Mouse (Mus musculus) embryonic facial prominence, embryonic 15.5 days (tissue): ENCODE results near the gene Calm4. TPM values are rescaled to one million over a fixed set of nuclear protein-coding genes. Genes with fewer than 3 reads are reported as not detected.
"Not testable (repeated sequence)": the region's sequence is repeated elsewhere in the genome, so short reads cannot be mapped to it uniquely, and the experiment has no call there.

ENCODE experiments used
- ATAC-seq: fragments of 200-750 bp; cut with Nextera tagmentation; 2 replicates; pipeline ENCODE4 v1.8.0; 2017; ENCODE audit warnings: low read depth, moderate TSS enrichment; ENCODE audit not compliant: insufficient number of reproducible peaks, low FRiP score, low TSS enrichment
- H3K27ac ChIP-seq: fragments of 300-500 bp; sonication (generic); replicated peaks from 2 replicates; pipeline ENCODE4 v1.5.1; 2015; ENCODE audit warnings: mild to moderate bottlenecking, inconsistent platforms
- H3K27me3 ChIP-seq: fragments of 300-500 bp; sonication (generic); 2 replicates; pipeline ENCODE4 v1.6.1; 2015; ENCODE audit warnings: inconsistent platforms
- H3K36me3 ChIP-seq: fragments of 300-500 bp; sonication (generic); 2 replicates; pipeline ENCODE4 v1.6.1; 2015; ENCODE audit warnings: mild to moderate bottlenecking, inconsistent platforms
- H3K4me1 ChIP-seq: fragments of 300-500 bp; sonication (generic); 2 replicates; pipeline ENCODE4 v1.6.1; 2015; ENCODE audit warnings: inconsistent platforms
- H3K4me2 ChIP-seq: fragments of 300-500 bp; sonication (generic); replicated peaks from 2 replicates; pipeline ENCODE4 v1.6.1; 2015; ENCODE audit warnings: mild to moderate bottlenecking, inconsistent platforms
- H3K4me3 ChIP-seq: fragments of 300-500 bp; sonication (generic); replicated peaks from 2 replicates; pipeline ENCODE4 v1.5.1; 2015; ENCODE audit warnings: mild to moderate bottlenecking, inconsistent platforms
- H3K9ac ChIP-seq: fragments of 300-500 bp; sonication (generic); 2 replicates; pipeline ENCODE4 v1.6.1; 2015; ENCODE audit warnings: inconsistent platforms
- H3K9me3 ChIP-seq: fragments of 300-500 bp; sonication (generic); replicated peaks from 2 replicates; pipeline ENCODE4 v1.6.1; 2016; ENCODE audit warnings: inconsistent platforms
- WGBS: fragments of 180-500 bp; shearing (Covaris S2); methylation state at CpG from one replicate; pipeline ENCODE4 v1.1.7; 2015; 5-methylcytosine and 5-hydroxymethylcytosine counted together
- polyA plus RNA-seq: library from polyadenylated mRNA; unstranded; fragments of >200 nt; fragmentation: Nextera tagmentation; extraction: Ambion mirVana; gene quantifications from 2 replicates; pipeline ENCODE4 v1.2.1, GENCODE M21; 2015

Calm4 gene
- 477 and 521 TPM in 2 replicates for polyA plus RNA-seq

GRCm38 (mm10) chr13:3837312-3837807 is at the start of gene Calm4:
TSS of gene Calm4 (plus strand) at chr13:3837757.
- 0 out of 2 replicates have a peak within 1 kb of the TSS, but pooled peaks have one; percentile 4 for H3K4me3 ChIP-seq
- H3K9ac ChIP-seq, H3K4me2 ChIP-seq, H3K36me3 ChIP-seq, H3K4me1 ChIP-seq, H3K9me3 ChIP-seq, H3K27me3 ChIP-seq, ATAC-seq: not testable (repeated sequence)
- H3K27ac ChIP-seq, result peak within 1 kb of the TSS; percentile 19; the same call in 1 of the 2 replicates

- H3K4me1 ChIP-seq, result peaks cover 14% of the 10 kb centered on the region; the same call in 1 of the 2 replicates
- H3K27me3 ChIP-seq, result no peaks in the 10 kb centered on the region
- H3K4me2 ChIP-seq, result no peak overlapping the region
- H3K4me3 ChIP-seq, result no peak overlapping the region
- ATAC-seq, result no peak
- H3K27ac ChIP-seq, result peak overlapping the region; percentile 48; the same call in 1 of the 2 replicates
- no peak overlapping the region for H3K9ac ChIP-seq
- 71% methylated on average over 2 of the region's 2 CpGs for WGBS
- no peaks in the 10 kb centered on the region for H3K36me3 ChIP-seq
- no peaks in the 10 kb centered on the region for H3K9me3 ChIP-seq
These were observed 49.0 kb upstream of the Calm4 start for GRCm38 (mm10) chr13:3788588-3788987.

GRCm38 (mm10) chr13:3789531-3789930 is 48.0 kb upstream of the Calm4 start:
- H3K4me3 ChIP-seq, result no peak overlapping the region
- no peak overlapping the region for H3K9ac ChIP-seq
- WGBS, result 49% methylated on average over 2 of the region's 2 CpGs
- H3K27ac ChIP-seq, result no peak overlapping the region; the same call in 1 of the 2 replicates
- peaks cover 14% of the 10 kb centered on the region; the same call in 1 of the 2 replicates for H3K4me1 ChIP-seq
- no peak for ATAC-seq
- H3K4me2 ChIP-seq, result no peak overlapping the region
- H3K36me3 ChIP-seq, result no peaks in the 10 kb centered on the region
- H3K9me3 ChIP-seq, result no peaks in the 10 kb centered on the region
- no peaks in the 10 kb centered on the region for H3K27me3 ChIP-seq

GRCm38 (mm10) chr13:3796649-3797048 is 40.9 kb upstream of the Calm4 start:
- WGBS, result 77% methylated on average over 4 of the region's 4 CpGs

GRCm38 (mm10) chr13:3798751-3799150 is 38.8 kb upstream of the Calm4 start:
- Histone ChIP-seq H3K27me3 (no peaks in the 10 kb centered on the region), H3K27ac (no peak overlapping the region), H3K9ac (no peak overlapping the region), H3K9me3 (no peaks in the 10 kb centered on the region), H3K4me2 (no peak overlapping the region), H3K36me3 (no peaks in the 10 kb centered on the region), H3K4me1 (no peaks in the 10 kb centered on the region), H3K4me3 (no peak overlapping the region)
- ATAC-seq, result no peak

More at GRCm38 (mm10) chr13:3796649-3797048, 40.9 kb upstream of the Calm4 start:
- no peak overlapping the region for H3K9ac ChIP-seq
- no peaks in the 10 kb centered on the region for H3K36me3 ChIP-seq
- H3K4me2 ChIP-seq, result no peak overlapping the region
- no peak overlapping the region for H3K4me3 ChIP-seq
- H3K9me3 ChIP-seq, result no peaks in the 10 kb centered on the region
- no peak overlapping the region for H3K27ac ChIP-seq
- no peak for ATAC-seq
- H3K4me1 ChIP-seq, result peaks cover 11% of the 10 kb centered on the region; the same call in 1 of the 2 replicates
- no peaks in the 10 kb centered on the region for H3K27me3 ChIP-seq

GRCm38 (mm10) chr13:3799386-3799785 is 38.2 kb upstream of the Calm4 start:
- no peak overlapping the region for H3K9ac ChIP-seq

GRCm38 (mm10) chr13:3804186-3804585 is 33.4 kb upstream of the Calm4 start, which contains the start of gene Calml3:
TSS of gene Calml3 (minus strand) at chr13:3804316.
- peak; percentile 54; the same call in 1 of the 2 replicates for ATAC-seq
- H3K4me2 ChIP-seq, result no peak within 1 kb of the TSS; the same call in none of the 2 replicates
- H3K27me3 ChIP-seq, result no peaks in the 10 kb centered on the region
- H3K9me3 ChIP-seq, result no peaks in the 10 kb centered on the region
- H3K4me3 ChIP-seq, result peak within 1 kb of the TSS; percentile 12
- H3K4me1 ChIP-seq, result peaks cover 7% of the 10 kb centered on the region
- 59% methylated on average over 13 of the region's 13 CpGs for WGBS
- no peak within 1 kb of the TSS for H3K9ac ChIP-seq
- H3K27ac ChIP-seq, result peak within 1 kb of the TSS; percentile 28; the same call in 1 of the 2 replicates
- H3K36me3 ChIP-seq, result no peaks in the 10 kb centered on the region

More at GRCm38 (mm10) chr13:3799386-3799785, 38.2 kb upstream of the Calm4 start:
- Histone ChIP-seq H3K27ac (0 out of 2 replicates have a peak overlapping the region, but pooled peaks have one; percentile 34), H3K4me3 (no peak overlapping the region), H3K27me3 (no peaks in the 10 kb centered on the region), H3K36me3 (no peaks in the 10 kb centered on the region), H3K4me1 (no peaks in the 10 kb centered on the region), H3K9me3 (no peaks in the 10 kb centered on the region), H3K4me2 (no peak overlapping the region)
- WGBS, result 26% methylated on average over 3 of the region's 3 CpGs
- no peak for ATAC-seq

- ATAC-seq, result no peak
- Histone ChIP-seq H3K4me3 (no peak overlapping the region), H3K36me3 (no peaks in the 10 kb centered on the region), H3K9me3 (no peaks in the 10 kb centered on the region), H3K27me3 (no peaks in the 10 kb centered on the region), H3K9ac (no peak overlapping the region), H3K27ac (no peak overlapping the region), H3K4me2 (no peak overlapping the region), H3K4me1 (peaks cover 7% of the 10 kb centered on the region)
- WGBS, result 55% methylated on average over 2 of the region's 2 CpGs
These were observed 32.4 kb upstream of the Calm4 start for GRCm38 (mm10) chr13:3805132-3805531.

- Histone ChIP-seq H3K27me3 (no peaks in the 10 kb centered on the region), H3K4me2 (no peak overlapping the region), H3K9ac (no peak overlapping the region), H3K27ac (no peak overlapping the region), H3K36me3 (no peaks in the 10 kb centered on the region), H3K9me3 (no peaks in the 10 kb centered on the region), H3K4me1 (peaks cover 7% of the 10 kb centered on the region), H3K4me3 (no peak overlapping the region)
- ATAC-seq, result no peak
- WGBS, result 73% methylated on average over 5 of the region's 5 CpGs
These were observed 31.9 kb upstream of the Calm4 start for GRCm38 (mm10) chr13:3805638-3806037.

- Histone ChIP-seq H3K4me2 (no peak overlapping the region), H3K4me1 (peaks cover 7% of the 10 kb centered on the region), H3K4me3 (no peak overlapping the region), H3K9me3 (no peaks in the 10 kb centered on the region), H3K27me3 (no peaks in the 10 kb centered on the region), H3K27ac (peak overlapping the region; percentile 22; the same call in 1 of the 2 replicates), H3K9ac (no peak overlapping the region), H3K36me3 (no peaks in the 10 kb centered on the region)
- no peak for ATAC-seq
- WGBS, result 50% methylated on average over 7 of the region's 7 CpGs
These were observed 30.3 kb upstream of the Calm4 start for GRCm38 (mm10) chr13:3807131-3807827.

- no peak for ATAC-seq
These were observed 19.4 kb upstream of the Calm4 start for GRCm38 (mm10) chr13:3818012-3818739.

More at GRCm38 (mm10) chr13:3818012-3818739, 19.4 kb upstream of the Calm4 start:
- no peak overlapping the region for H3K4me2 ChIP-seq
- H3K4me3 ChIP-seq, result no peak overlapping the region
- no peaks in the 10 kb centered on the region for H3K4me1 ChIP-seq
- 70% methylated on average over 5 of the region's 5 CpGs for WGBS
- no peaks in the 10 kb centered on the region for H3K9me3 ChIP-seq
- no peaks in the 10 kb centered on the region for H3K36me3 ChIP-seq
- no peak overlapping the region for H3K9ac ChIP-seq
- H3K27ac ChIP-seq, result no peak overlapping the region
- H3K27me3 ChIP-seq, result no peaks in the 10 kb centered on the region
